Mouse (Mus musculus): ENCODE data around the gene Kcnk6.

- TF ChIP-seq POLR2A (IDR thresholded peaks at IDR 0.05; ENCODE audit: borderline replicate concordance, extremely low read depth, low read depth, low read length), result no peak
- TF ChIP-seq CTCF (IDR thresholded peaks at IDR 0.05; ENCODE audit: insufficient read depth, low read length), result no peak
These were observed 7.4 kb downstream of the Kcnk6 start for GRCm38 (mm10) chr7:29224756-29225394.

Measured in lung, adult 2 months (tissue).